Mouse (Mus musculus) CH12.LX (cell line): ENCODE data around the gene Csf1. TPM values are rescaled to one million over a fixed set of nuclear protein-coding genes. Genes with fewer than 3 reads are reported as not detected.

ENCODE experiments used
- DNase-seq: peaks from one replicate; pipeline ENCODE4 v3.0.0-alpha.2; 2013; ENCODE audit errors: extremely low read depth
- H3K27ac ChIP-seq: 2 replicates; pipeline ENCODE4 v1.5.1; 2012; ENCODE audit warnings: low read depth, mild to moderate bottlenecking, control low read depth, moderate library complexity; ENCODE audit not compliant: insufficient read depth
- H3K27me3 ChIP-seq: replicated peaks from 2 replicates; pipeline ENCODE3; 2012; ENCODE audit warnings: inconsistent platforms
- H3K36me3 ChIP-seq, 2 experiments: replicated peaks in 1 of 2; 2 replicates each; pipeline versions ENCODE3 to v1.6.1; 2012; ENCODE audit warnings: inconsistent platforms in 1 of 2, low read length in 1 of 2, mild to moderate bottlenecking in 1 of 2, mixed read lengths in 1 of 2, moderate library complexity in 1 of 2; ENCODE audit not compliant: control insufficient read depth in 1 of 2, insufficient read depth in 1 of 2
- H3K4me1 ChIP-seq, 2 experiments: 2 replicates each; pipeline ENCODE4 v1.6.1; 2012; ENCODE audit warnings: inconsistent platforms in 1 of 2, moderate library complexity in 1 of 2; ENCODE audit not compliant: insufficient read depth in 2 of 2, control insufficient read depth in 1 of 2
- H3K4me2 ChIP-seq: 2 replicates; pipeline ENCODE4 v1.6.1; 2012; ENCODE audit warnings: low read depth, mild to moderate bottlenecking, control low read depth; ENCODE audit not compliant: poor library complexity, insufficient read depth, severe bottlenecking
- H3K4me3 ChIP-seq, 3 experiments: fragments of 150-350 bp in 1 of 3; sonication (generic) in 1 of 3; replicated peaks in 1 of 3; 2 replicates each; pipeline versions ENCODE3 to v1.5.1; 2011 to 2012; ENCODE audit warnings: low read depth in 2 of 3, low read length in 2 of 3, mild to moderate bottlenecking in 2 of 3, moderate library complexity in 2 of 3, control low read depth in 1 of 3, improper control_type of control experiment in 1 of 3, inconsistent platforms in 1 of 3, mixed read lengths in 1 of 3; ENCODE audit not compliant: poor library complexity in 1 of 3
- H3K79me2 ChIP-seq: replicated peaks from 2 replicates; pipeline ENCODE4 v1.6.1; 2012; ENCODE audit warnings: mild to moderate bottlenecking, moderate library complexity; ENCODE audit not compliant: control insufficient read depth, poor library complexity, insufficient read depth, severe bottlenecking; ENCODE audit errors: extremely low read depth
- H3K9ac ChIP-seq: 2 replicates; pipeline ENCODE4 v1.6.1; 2012; ENCODE audit warnings: low read depth, mild to moderate bottlenecking, control low read depth, moderate library complexity; ENCODE audit not compliant: insufficient read depth
- H3K9me3 ChIP-seq: replicated peaks from 2 replicates; pipeline ENCODE3; 2012; ENCODE audit warnings: low read length, inconsistent platforms, mixed read lengths
- BHLHE40 ChIP-seq: IDR thresholded peaks from 2 replicates; pipeline ENCODE4 v1.6.1; 2011; ENCODE audit warnings: mild to moderate bottlenecking, low read depth, low read length, improper control_type of control experiment
- CHD1 ChIP-seq: IDR thresholded peaks from 2 replicates; pipeline ENCODE4 v1.6.1; 2012; ENCODE audit warnings: low read depth, low read length, improper control_type of control experiment, inconsistent platforms
- CHD2 ChIP-seq: IDR thresholded peaks from 2 replicates; pipeline ENCODE4 v1.6.1; 2011; ENCODE audit warnings: low read length, improper control_type of control experiment
- CTCF ChIP-seq, 2 experiments: IDR thresholded peaks in 1 of 2; conservative IDR thresholded peaks in 1 of 2; 2 replicates each; pipeline ENCODE4 v1.5.1; 2011 to 2012; ENCODE audit warnings: low read depth in 2 of 2, low read length in 2 of 2, improper control_type of control experiment in 1 of 2, inconsistent platforms in 1 of 2, mild to moderate bottlenecking in 1 of 2, moderate library complexity in 1 of 2
- E2F4 ChIP-seq: IDR thresholded peaks from 2 replicates; pipeline ENCODE4 v1.6.1; 2011; ENCODE audit warnings: low read depth, low read length, improper control_type of control experiment; ENCODE audit not compliant: insufficient replicate concordance
- ELF1 ChIP-seq: IDR thresholded peaks from 2 replicates; pipeline ENCODE4 v1.6.1; 2014; ENCODE audit warnings: low read depth, mild to moderate bottlenecking, inconsistent platforms, low read length, improper control_type of control experiment
- EP300 ChIP-seq: IDR thresholded peaks from 2 replicates; pipeline ENCODE4 v1.6.1; 2011; ENCODE audit warnings: low read length, improper control_type of control experiment
- ETS1 ChIP-seq: conservative IDR thresholded peaks from 2 replicates; pipeline ENCODE4 v1.6.1; 2012; ENCODE audit warnings: low read depth, mild to moderate bottlenecking, inconsistent platforms, low read length, improper control_type of control experiment, moderate library complexity
- GABPA ChIP-seq: IDR thresholded peaks from 2 replicates; pipeline ENCODE4 v1.6.1; 2012; ENCODE audit warnings: low read depth, low read length, improper control_type of control experiment, inconsistent platforms; ENCODE audit not compliant: insufficient replicate concordance
- HCFC1 ChIP-seq: IDR thresholded peaks from 2 replicates; pipeline ENCODE4 v1.6.1; 2012; ENCODE audit warnings: low read depth, mild to moderate bottlenecking, inconsistent platforms, low read length, improper control_type of control experiment
- IRF4 ChIP-seq: IDR thresholded peaks from 2 replicates; pipeline ENCODE4 v1.6.1; 2014; ENCODE audit warnings: low read depth, mild to moderate bottlenecking, inconsistent platforms, low read length, improper control_type of control experiment
- JUND ChIP-seq: conservative IDR thresholded peaks from 2 replicates; pipeline ENCODE4 v1.6.1; 2011; ENCODE audit warnings: low read depth, low read length, improper control_type of control experiment
- KAT2A ChIP-seq: IDR thresholded peaks from 2 replicates; pipeline ENCODE4 v1.6.1; 2012; ENCODE audit warnings: low read length, improper control_type of control experiment, inconsistent platforms; ENCODE audit not compliant: insufficient replicate concordance
- MAZ ChIP-seq: IDR thresholded peaks from 2 replicates; pipeline ENCODE4 v1.6.1; 2012; ENCODE audit warnings: low read depth, mild to moderate bottlenecking, inconsistent platforms, low read length, improper control_type of control experiment, moderate library complexity
- MEF2A ChIP-seq: IDR thresholded peaks from 2 replicates; pipeline ENCODE4 v1.6.1; 2014; ENCODE audit warnings: low read depth, mild to moderate bottlenecking, inconsistent platforms, low read length, improper control_type of control experiment, borderline replicate concordance
- MXI1 ChIP-seq: IDR thresholded peaks from 2 replicates; pipeline ENCODE4 v1.6.1; 2011; ENCODE audit warnings: mild to moderate bottlenecking, low read depth, low read length, improper control_type of control experiment
- NELFE ChIP-seq: IDR thresholded peaks from 2 replicates; pipeline ENCODE4 v1.6.1; 2011; ENCODE audit warnings: low read depth, low read length, improper control_type of control experiment
- NRF1 ChIP-seq: IDR thresholded peaks from 2 replicates; pipeline ENCODE4 v1.6.1; 2014; ENCODE audit warnings: low read depth, mild to moderate bottlenecking, inconsistent platforms, low read length, improper control_type of control experiment, moderate library complexity
- POLR2A ChIP-seq: IDR thresholded peaks from 2 replicates; pipeline ENCODE4 v1.6.1; 2011; ENCODE audit warnings: low read depth, mild to moderate bottlenecking, improper control_type of control experiment, low read length
- POLR2AphosphoS2 ChIP-seq: IDR thresholded peaks from 2 replicates; pipeline ENCODE4 v1.6.1; 2011; ENCODE audit warnings: low read depth, low read length, improper control_type of control experiment
- RAD21 ChIP-seq: IDR thresholded peaks from 2 replicates; pipeline ENCODE4 v1.6.1; 2011; ENCODE audit warnings: low read depth, mild to moderate bottlenecking, low read length, improper control_type of control experiment, moderate library complexity
- SIN3A ChIP-seq: IDR thresholded peaks from 2 replicates; pipeline ENCODE4 v1.6.1; 2012; ENCODE audit warnings: low read length, improper control_type of control experiment, inconsistent platforms
- SMC3 ChIP-seq: IDR thresholded peaks from 2 replicates; pipeline ENCODE4 v1.6.1; 2011; ENCODE audit warnings: low read depth, low read length, improper control_type of control experiment
- TBP ChIP-seq: conservative IDR thresholded peaks from 2 replicates; pipeline ENCODE4 v1.6.1; 2011; ENCODE audit warnings: low read depth, low read length, improper control_type of control experiment
- USF1 ChIP-seq: IDR thresholded peaks from 2 replicates; pipeline ENCODE4 v1.6.1; 2014; ENCODE audit warnings: low read depth, mild to moderate bottlenecking, inconsistent platforms, low read length, improper control_type of control experiment
- ZC3H11A ChIP-seq: IDR thresholded peaks from 2 replicates; pipeline ENCODE4 v1.6.1; 2012; ENCODE audit warnings: low read depth, mild to moderate bottlenecking, inconsistent platforms, low read length, improper control_type of control experiment
- ZKSCAN1 ChIP-seq: IDR thresholded peaks from 2 replicates; pipeline ENCODE4 v1.6.1; 2012; ENCODE audit warnings: low read depth, inconsistent platforms, low read length, improper control_type of control experiment, borderline replicate concordance
- ZMIZ1 ChIP-seq: IDR thresholded peaks from 2 replicates; pipeline ENCODE4 v1.6.1; 2012; ENCODE audit warnings: low read depth, mild to moderate bottlenecking, inconsistent platforms, low read length, improper control_type of control experiment
- dilution Hi-C: fragments of 300-500 bp; cut with MboI; formaldehyde crosslinking; loops from 2 replicates; pipeline ENCODE4 v1.14.3; 2020; ENCODE audit warnings: low sequenced_read_pairs; ENCODE audit not compliant: extremely low pct_unique_long_range_greater_than_20kb, extremely low pct_ligation_motif_present
- in situ Hi-C: fragments of 300-500 bp; cut with MboI; formaldehyde crosslinking; loops from 3 replicates; pipeline ENCODE4 v1.14.3; 2019; ENCODE audit warnings: low sequenced_read_pairs, low pct_ligation_motif_present, low pct_unique_long_range_greater_than_20kb, mixed read lengths
- polyA plus RNA-seq: library from polyadenylated mRNA; unstranded; fragments of >175 nt; gene quantifications from 2 replicates; pipeline ENCODE4 v1.2.1, GENCODE M21; 2012; ENCODE audit warnings: low read depth; ENCODE audit not compliant: insufficient read length
- total RNA-seq, 2 experiments: library from RNA; depleted of rRNA; stranded (reverse); fragments of 300-350 nt in 1 of 2; fragments of >200 nt in 1 of 2; gene quantifications; 2 replicates each; pipeline ENCODE4 v1.2.3; 2012 to 2014

Gene Csf1
- total and polyA plus RNA-seq, 3 experiments: 2.5 to 17.4 (median 2.9) TPM

DNA sequence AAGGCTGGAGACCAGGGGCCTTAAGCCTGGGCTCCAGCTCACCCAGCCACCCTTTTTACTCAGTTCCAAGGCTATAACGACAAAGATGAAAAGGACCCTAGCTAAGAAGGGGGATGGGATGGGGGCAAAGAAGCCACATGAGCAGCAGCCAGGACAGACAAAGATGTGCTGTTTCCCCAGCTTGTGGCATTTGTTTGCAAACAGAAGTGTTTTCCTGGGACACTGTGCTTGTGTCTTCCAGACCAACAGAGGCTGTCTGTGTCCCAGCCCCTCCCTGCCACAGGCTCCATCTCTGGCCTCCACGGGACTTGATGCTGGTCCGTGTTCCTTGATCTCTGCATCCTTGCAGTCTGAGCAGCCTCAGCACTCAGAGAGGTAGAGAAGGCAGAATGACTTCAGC is 28.6 kb upstream of the Csf1 start:
- dilution Hi-C loops: no loop called here
- H3K36me3 ChIP-seq: no peaks in the 10 kb centered on the region
- no peak for TF ChIP-seq EP300
- TF ChIP-seq CTCF (conservative IDR thresholded peaks at IDR 0.05 in 1 of 2, IDR thresholded peaks at IDR 0.05 in 1 of 2; ENCODE audit: low read depth in 2 of 2, low read length in 2 of 2): no peak
- no peak for TF ChIP-seq ZC3H11A
- no peak for TF ChIP-seq ETS1
- no peak for TF ChIP-seq GABPA
- TF ChIP-seq BHLHE40: no peak
- no peak for TF ChIP-seq MXI1
- no peak for TF ChIP-seq NELFE
- TF ChIP-seq USF1: no peak
- no peak for TF ChIP-seq MEF2A
- TF ChIP-seq ELF1: no peak
- no peak for TF ChIP-seq JUND
- TF ChIP-seq ZMIZ1: no peak
- TF ChIP-seq SMC3: no peak
- no peak for TF ChIP-seq POLR2A
- no peak for TF ChIP-seq MAZ
- TF ChIP-seq SIN3A: no peak
- H3K4me1 ChIP-seq: peaks cover 3 to 12% of the 10 kb centered on the region in 2 experiments; a peak in 2 of 4 replicates
- H3K27ac ChIP-seq: no peak overlapping the region
- no peaks in the 10 kb centered on the region for H3K79me2 ChIP-seq
- no peak for DNase-seq
- no peak overlapping the region for H3K4me3 ChIP-seq
- no peaks in the 10 kb centered on the region for H3K9me3 ChIP-seq
- H3K4me2 ChIP-seq: no peak overlapping the region
- H3K27me3 ChIP-seq: no peaks in the 10 kb centered on the region
- in situ Hi-C loops: no loop called here
- no peak overlapping the region for H3K9ac ChIP-seq

DNA sequence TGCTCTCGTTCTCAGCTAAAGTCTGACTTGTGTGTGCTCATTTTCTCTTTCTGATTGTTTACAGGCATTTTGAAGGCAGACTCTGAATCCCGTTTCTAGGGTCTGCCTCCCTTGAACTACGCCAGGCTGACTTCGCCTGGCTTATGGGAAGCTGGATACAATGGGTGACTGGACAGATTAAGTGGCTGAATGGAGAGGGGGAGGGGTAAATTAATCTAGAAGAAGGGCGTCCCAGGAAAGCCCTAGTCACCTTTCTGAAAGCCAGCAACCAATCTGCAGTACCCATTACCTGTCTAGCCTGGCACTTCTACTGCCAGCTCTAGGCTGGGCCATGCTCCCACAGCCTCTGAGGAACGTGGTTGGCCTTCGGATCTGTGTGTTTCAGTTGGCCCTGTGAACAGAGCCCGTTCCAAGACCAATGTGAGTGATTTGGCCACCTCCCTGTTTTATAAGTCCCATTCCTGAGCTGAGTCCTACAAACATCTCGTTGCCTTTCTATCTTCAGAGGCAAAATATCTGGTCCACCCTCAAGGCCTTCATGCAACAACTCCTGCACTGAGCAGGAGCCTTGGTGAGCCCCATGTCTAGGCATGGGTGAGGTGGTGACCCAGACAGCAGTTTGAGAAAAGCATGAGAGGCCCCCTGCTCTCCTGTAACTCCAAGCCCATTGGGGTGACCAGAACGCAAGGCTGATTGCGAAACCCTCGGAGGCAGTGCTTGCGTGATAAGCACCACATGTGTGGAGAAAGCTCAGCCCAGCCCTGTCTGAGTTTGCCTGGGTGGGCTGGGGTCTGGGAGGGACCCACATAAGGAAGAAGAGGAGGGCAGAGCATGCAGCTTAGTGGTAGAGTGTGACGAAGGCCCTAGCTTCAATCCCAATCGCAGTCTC is 27.6 kb upstream of the Csf1 start:
- no peak for DNase-seq
- H3K4me3 ChIP-seq: no peak overlapping the region
- no peaks in the 10 kb centered on the region for H3K79me2 ChIP-seq
- dilution Hi-C loops: no loop called here
- H3K27me3 ChIP-seq: no peaks in the 10 kb centered on the region
- TF ChIP-seq MAZ: no peak
- no peak for TF ChIP-seq KAT2A
- TF ChIP-seq SIN3A: no peak
- TF ChIP-seq CHD1: no peak
- TF ChIP-seq CHD2: no peak
- no peak for TF ChIP-seq IRF4
- no peak for TF ChIP-seq POLR2AphosphoS2
- TF ChIP-seq ELF1: no peak
- TF ChIP-seq MXI1: no peak
- TF ChIP-seq HCFC1: no peak
- no peak for TF ChIP-seq RAD21
- no peak for TF ChIP-seq TBP
- no peak for TF ChIP-seq NRF1
- no peak for TF ChIP-seq ZKSCAN1
- TF ChIP-seq E2F4: no peak
- no peak for TF ChIP-seq CTCF (conservative IDR thresholded peaks at IDR 0.05 in 1 of 2, IDR thresholded peaks at IDR 0.05 in 1 of 2; ENCODE audit: low read depth in 2 of 2, low read length in 2 of 2)
- no peaks in the 10 kb centered on the region for H3K36me3 ChIP-seq
- H3K4me1 ChIP-seq: peaks cover 5 to 12% of the 10 kb centered on the region in 2 experiments
- no peak overlapping the region for H3K27ac ChIP-seq
- no peaks in the 10 kb centered on the region for H3K9me3 ChIP-seq
- no peak overlapping the region for H3K4me2 ChIP-seq
- in situ Hi-C loops: no loop called here
- no peak overlapping the region for H3K9ac ChIP-seq
